Mouse (Mus musculus) liver, embryonic 11.5 days (tissue): Measurements from ENCODE around the gene Dido1. TPM values are rescaled to one million over a fixed set of nuclear protein-coding genes. Genes with fewer than 3 reads are reported as not detected.
A peak's percentile ranks its signal among the peaks of the same experiment; 100 is the strongest.

Source experiments
- ATAC-seq: fragments of 200-750 bp; cut with Nextera tagmentation; replicated peaks from 2 replicates; pipeline ENCODE4 v1.8.0; 2017; ENCODE audit warnings: moderate number of reproducible peaks, mild to moderate bottlenecking, moderate TSS enrichment, moderate library complexity; ENCODE audit not compliant: low FRiP score
- DNase-seq: peaks from one replicate; pipeline ENCODE4 v3.0.0-alpha.2; 2017; ENCODE audit warnings: low spot score
- H3K27ac ChIP-seq: fragments of 300-500 bp; sonication (generic); 2 replicates; pipeline ENCODE4 v1.5.1; 2014; ENCODE audit warnings: mild to moderate bottlenecking, low read depth, low read length, control low read depth
- H3K27me3 ChIP-seq: fragments of 300-500 bp; sonication (generic); replicated peaks from 2 replicates; pipeline ENCODE4 v1.6.1; 2014; ENCODE audit warnings: low read length, mixed read lengths; ENCODE audit not compliant: control insufficient read depth, insufficient read depth
- H3K36me3 ChIP-seq: fragments of 300-500 bp; sonication (generic); 2 replicates; pipeline ENCODE4 v1.6.1; 2014; ENCODE audit warnings: mild to moderate bottlenecking, low read length, moderate library complexity, mixed read lengths; ENCODE audit not compliant: control insufficient read depth, insufficient read depth
- H3K4me1 ChIP-seq: fragments of 300-500 bp; sonication (generic); replicated peaks from 2 replicates; pipeline ENCODE4 v1.6.1; 2014; ENCODE audit warnings: low read length, mixed read lengths; ENCODE audit not compliant: control insufficient read depth, insufficient read depth
- H3K4me2 ChIP-seq: fragments of 300-500 bp; sonication (generic); 2 replicates; pipeline ENCODE4 v1.6.1; 2014; ENCODE audit warnings: mild to moderate bottlenecking, control low read depth, moderate library complexity
- H3K4me3 ChIP-seq: fragments of 300-500 bp; sonication (generic); 2 replicates; pipeline ENCODE4 v1.5.1; 2014; ENCODE audit warnings: low read depth, low read length, control low read depth
- H3K9ac ChIP-seq: fragments of 300-500 bp; sonication (generic); 2 replicates; pipeline ENCODE4 v1.6.1; 2014; ENCODE audit warnings: low read depth, low read length, control low read depth
- H3K9me3 ChIP-seq: fragments of 300-500 bp; sonication (generic); 2 replicates; pipeline ENCODE4 v1.6.1; 2016; ENCODE audit warnings: low read length, inconsistent platforms, mixed read lengths; ENCODE audit not compliant: control insufficient read depth
- WGBS: fragments of 180-500 bp; shearing (Covaris S2); extraction: QIAGEN DNeasy Blood & Tissue Kit; methylation state at CpG from one replicate; pipeline ENCODE4 v1.1.7; 2014; 5-methylcytosine and 5-hydroxymethylcytosine counted together
- polyA plus RNA-seq: library from polyadenylated mRNA; unstranded; fragments of >200 nt; fragmentation: Nextera tagmentation; extraction: Ambion mirVana; gene quantifications from 2 replicates; pipeline ENCODE4 v1.2.1, GENCODE M21; 2014

Dido1 gene
- polyA plus RNA-seq = 28.7 and 29.8 TPM in 2 replicates

- DNase-seq (peak; percentile 93), ATAC-seq (peak; percentile 83)
- H3K27me3 ChIP-seq = no peaks in the 10 kb centered on the region
- H3K4me1 ChIP-seq = peaks cover 36% of the 10 kb centered on the region
- H3K4me3 ChIP-seq = peak within 1 kb of the TSS; percentile 100
- H3K27ac ChIP-seq = peak within 1 kb of the TSS; percentile 98
- H3K9me3 ChIP-seq = no peaks in the 10 kb centered on the region
- WGBS = under 1% methylated on average over 43 of the region's 43 CpGs
- peak within 1 kb of the TSS; percentile 94 for H3K4me2 ChIP-seq
- peak within 1 kb of the TSS; percentile 100 for H3K9ac ChIP-seq
- peaks cover 12% of the 10 kb centered on the region; the same call in 1 of the 2 replicates for H3K36me3 ChIP-seq
These were observed at the start of gene Dido1, which contains the start of gene Gid8 for GRCm38 (mm10) chr2:180709923-180710272. Dido1 (minus strand) TSS chr2:180709999. Gid8 (plus strand) TSS chr2:180710117.

- 51% methylated on average over 15 of the region's 15 CpGs for WGBS
- no peaks in the 10 kb centered on the region for H3K9me3 ChIP-seq
- ATAC-seq = no peak
These were observed 48.9 kb upstream of the Dido1 start for GRCm38 (mm10) chr2:180758513-180759263.

GRCm38 (mm10) chr2:180756786-180757185 is 47.0 kb upstream of the Dido1 start:
- Histone ChIP-seq H3K4me3 (no peak overlapping the region), H3K27me3 (no peaks in the 10 kb centered on the region), H3K4me2 (no peak overlapping the region), H3K9me3 (no peaks in the 10 kb centered on the region), H3K36me3 (no peaks in the 10 kb centered on the region), H3K27ac (no peak overlapping the region), H3K9ac (no peak overlapping the region), H3K4me1 (no peaks in the 10 kb centered on the region)
- ATAC-seq (no peak), DNase-seq (no peak)
- 30% methylated on average over 2 of the region's 2 CpGs for WGBS

More at GRCm38 (mm10) chr2:180758513-180759263, 48.9 kb upstream of the Dido1 start:
- Histone ChIP-seq H3K4me2 (no peak overlapping the region), H3K27me3 (no peaks in the 10 kb centered on the region), H3K27ac (no peak overlapping the region), H3K4me1 (no peaks in the 10 kb centered on the region), H3K4me3 (no peak overlapping the region), H3K9ac (no peak overlapping the region), H3K36me3 (no peaks in the 10 kb centered on the region)
- no peak for DNase-seq

GRCm38 (mm10) chr2:180755896-180756295 is 46.1 kb upstream of the Dido1 start:
- Histone ChIP-seq H3K4me3 (no peak overlapping the region), H3K27ac (no peak overlapping the region), H3K4me1 (no peaks in the 10 kb centered on the region), H3K9ac (no peak overlapping the region), H3K27me3 (no peaks in the 10 kb centered on the region), H3K9me3 (no peaks in the 10 kb centered on the region), H3K4me2 (no peak overlapping the region), H3K36me3 (no peaks in the 10 kb centered on the region)
- DNase-seq (peak; percentile 66), ATAC-seq (no peak)
- WGBS = 2% methylated on average over 8 of the region's 8 CpGs

- ATAC-seq (no peak), DNase-seq (no peak)
- H3K36me3 ChIP-seq = no peaks in the 10 kb centered on the region
- H3K27ac ChIP-seq = no peak overlapping the region
- no peak overlapping the region for H3K9ac ChIP-seq
- no peaks in the 10 kb centered on the region for H3K27me3 ChIP-seq
- H3K4me1 ChIP-seq = no peaks in the 10 kb centered on the region
- no peak overlapping the region for H3K4me3 ChIP-seq
- 78% methylated on average over 5 of the region's 5 CpGs for WGBS
- no peak overlapping the region for H3K4me2 ChIP-seq
- no peaks in the 10 kb centered on the region for H3K9me3 ChIP-seq
These were observed 45.3 kb upstream of the Dido1 start for GRCm38 (mm10) chr2:180754976-180755688.

GRCm38 (mm10) chr2:180748904-180749303 is 39.1 kb upstream of the Dido1 start:
- Histone ChIP-seq H3K9me3 (no peaks in the 10 kb centered on the region), H3K27me3 (no peaks in the 10 kb centered on the region), H3K36me3 (no peaks in the 10 kb centered on the region), H3K27ac (no peak overlapping the region), H3K9ac (no peak overlapping the region), H3K4me3 (no peak overlapping the region), H3K4me1 (no peaks in the 10 kb centered on the region), H3K4me2 (no peak overlapping the region)
- no peak for ATAC-seq
- WGBS = 52% methylated on average over 5 of the region's 5 CpGs
- no peak for DNase-seq

- no peaks in the 10 kb centered on the region for H3K27me3 ChIP-seq
- H3K9me3 ChIP-seq = no peaks in the 10 kb centered on the region
- DNase-seq (no peak), ATAC-seq (no peak)
- H3K4me3 ChIP-seq = no peak overlapping the region
- H3K36me3 ChIP-seq = no peaks in the 10 kb centered on the region
- 50% methylated on average over 5 of the region's 5 CpGs for WGBS
- H3K4me2 ChIP-seq = no peak overlapping the region
- H3K27ac ChIP-seq = no peak overlapping the region
- H3K9ac ChIP-seq = no peak overlapping the region
- H3K4me1 ChIP-seq = no peaks in the 10 kb centered on the region
These were observed 36.9 kb upstream of the Dido1 start for GRCm38 (mm10) chr2:180746569-180747192.

GRCm38 (mm10) chr2:180745248-180745927 is 35.6 kb upstream of the Dido1 start:
- DNase-seq (peak; percentile 82), ATAC-seq (peak; percentile 66; the same call in 1 of the 2 replicates)
- no peak overlapping the region for H3K4me3 ChIP-seq
- H3K9ac ChIP-seq = no peak overlapping the region
- no peaks in the 10 kb centered on the region for H3K4me1 ChIP-seq
- no peak overlapping the region for H3K4me2 ChIP-seq
- no peak overlapping the region for H3K27ac ChIP-seq
- no peaks in the 10 kb centered on the region; the same call in 1 of the 2 replicates for H3K27me3 ChIP-seq
- no peaks in the 10 kb centered on the region for H3K9me3 ChIP-seq
- WGBS = 33% methylated on average over 17 of the region's 17 CpGs
- H3K36me3 ChIP-seq = no peaks in the 10 kb centered on the region
